Mouse (Mus musculus) intestine, embryonic 14.5 days (tissue): ENCODE data around the gene Git1. TPM values are rescaled to one million over a fixed set of nuclear protein-coding genes. Genes with fewer than 3 reads are reported as not detected.

Experiments used
- ATAC-seq: fragments of 200-750 bp; cut with Nextera tagmentation; replicated peaks from 2 replicates; pipeline ENCODE4 v1.8.0; 2017; ENCODE audit warnings: low read depth, moderate number of reproducible peaks, moderate TSS enrichment, moderate library complexity; ENCODE audit not compliant: low FRiP score, low TSS enrichment
- DNase-seq: peaks from one replicate; pipeline ENCODE4 v3.0.0-alpha.2; 2018; ENCODE audit warnings: low spot score
- H3K27ac ChIP-seq: fragments of 300-500 bp; sonication (generic); 2 replicates; pipeline ENCODE4 v1.5.1; 2014; ENCODE audit warnings: low read depth, mild to moderate bottlenecking, control low read depth
- H3K27me3 ChIP-seq: fragments of 300-500 bp; sonication (generic); replicated peaks from 2 replicates; pipeline ENCODE4 v1.6.1; 2014; ENCODE audit warnings: low read length, control low read depth; ENCODE audit not compliant: control insufficient read depth, insufficient read depth
- H3K36me3 ChIP-seq: fragments of 300-500 bp; sonication (generic); 2 replicates; pipeline ENCODE4 v1.6.1; 2014; ENCODE audit warnings: low read length, control low read depth; ENCODE audit not compliant: control insufficient read depth, insufficient read depth
- H3K4me1 ChIP-seq: fragments of 300-500 bp; sonication (generic); replicated peaks from 2 replicates; pipeline ENCODE4 v1.6.1; 2014; ENCODE audit warnings: low read length, control low read depth, mixed read lengths; ENCODE audit not compliant: control insufficient read depth, insufficient read depth
- H3K4me2 ChIP-seq: fragments of 300-500 bp; sonication (generic); 2 replicates; pipeline ENCODE4 v1.6.1; 2014; ENCODE audit warnings: low read length
- H3K4me3 ChIP-seq: fragments of 300-500 bp; sonication (generic); 2 replicates; pipeline ENCODE4 v1.5.1; 2014; ENCODE audit warnings: low read depth, low read length, control low read depth, mixed read lengths
- H3K9ac ChIP-seq: fragments of 300-500 bp; sonication (generic); 2 replicates; pipeline ENCODE4 v1.6.1; 2014; ENCODE audit warnings: mild to moderate bottlenecking, low read length
- H3K9me3 ChIP-seq: fragments of 300-500 bp; sonication (generic); 2 replicates; pipeline ENCODE4 v1.6.1; 2016; ENCODE audit warnings: low read length, control low read depth; ENCODE audit not compliant: control insufficient read depth
- WGBS: fragments of 180-500 bp; shearing (Covaris S2); extraction: QIAGEN DNeasy Blood & Tissue Kit; methylation state at CpG from one replicate; pipeline ENCODE4 v1.1.7; 2014; 5-methylcytosine and 5-hydroxymethylcytosine counted together
- polyA plus RNA-seq: library from polyadenylated mRNA; unstranded; fragments of >200 nt; fragmentation: Nextera tagmentation; extraction: Ambion mirVana; gene quantifications from 2 replicates; pipeline ENCODE4 v1.2.1, GENCODE M21; 2014

The Git1 gene
- polyA plus RNA-seq, 1 experiment from 2014 or later = 17.7 TPM

GRCm38 (mm10) chr11:77508068-77509021, 15.0 kb downstream of the Git1 start:
- no peaks in the 10 kb centered on the region for H3K9me3 ChIP-seq
- no peak overlapping the region for H3K27ac ChIP-seq
- H3K4me1 ChIP-seq = peaks cover 10% of the 10 kb centered on the region
- H3K27me3 ChIP-seq = no peaks in the 10 kb centered on the region
- DNase-seq (peak; percentile 91), ATAC-seq (peak; percentile 70)
- peaks cover 54% of the 10 kb centered on the region for H3K36me3 ChIP-seq
- 20% methylated on average over 48 of the region's 49 CpGs for WGBS
- H3K9ac ChIP-seq = peak overlapping the region; percentile 18; the same call in 1 of the 2 replicates
- H3K4me2 ChIP-seq = peak overlapping the region; percentile 55
- peak overlapping the region; percentile 22 for H3K4me3 ChIP-seq

DNA sequence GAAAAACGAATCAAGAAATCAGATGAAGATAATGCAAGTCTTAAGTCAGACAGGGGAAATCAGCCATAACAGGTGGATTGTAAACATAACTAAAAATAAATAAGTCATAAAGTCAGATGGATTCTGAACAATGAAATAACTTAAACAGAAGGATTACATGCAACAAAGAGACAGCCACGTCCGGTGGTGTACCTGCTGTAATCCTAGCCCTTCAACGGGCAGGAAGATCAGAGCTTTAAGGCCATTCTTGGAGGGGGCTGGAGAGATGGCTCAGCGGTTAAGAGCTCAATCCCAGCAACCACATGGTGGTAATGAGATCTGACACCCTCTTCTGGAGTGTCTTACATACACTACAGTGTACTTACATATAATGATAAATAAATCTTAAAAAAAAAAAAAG, 18.0 kb downstream of the Git1 start:
- H3K27me3 ChIP-seq = peaks cover 12% of the 10 kb centered on the region
- no peak for DNase-seq
- H3K4me1 ChIP-seq = peaks cover 25% of the 10 kb centered on the region
- no peak overlapping the region for H3K9ac ChIP-seq
- no peak overlapping the region for H3K4me2 ChIP-seq
- H3K36me3 ChIP-seq = peaks cover 24% of the 10 kb centered on the region
- no peaks in the 10 kb centered on the region for H3K9me3 ChIP-seq
- H3K4me3 ChIP-seq = no peak overlapping the region
- ATAC-seq = no peak
- WGBS = 79% methylated on average over 5 of the region's 5 CpGs
- no peak overlapping the region for H3K27ac ChIP-seq

- peaks cover 25% of the 10 kb centered on the region for H3K4me1 ChIP-seq
- under 1% methylated on average over 72 of the region's 84 CpGs for WGBS
- 0 out of 2 replicates have a peak, but pooled peaks cover 11% of the 10 kb centered on the region for H3K36me3 ChIP-seq
- H3K4me3 ChIP-seq = peak overlapping the region; percentile 71
- DNase-seq (peak; percentile 97), ATAC-seq (peak; percentile 72)
- peak overlapping the region; percentile 93 for H3K4me2 ChIP-seq
- H3K9me3 ChIP-seq = no peaks in the 10 kb centered on the region
- H3K27me3 ChIP-seq = peaks cover 21% of the 10 kb centered on the region
- peak overlapping the region; percentile 69 for H3K9ac ChIP-seq
- H3K27ac ChIP-seq = peak overlapping the region; percentile 74
Observed at GRCm38 (mm10) chr11:77512891-77513810, 19.8 kb downstream of the Git1 start.

GRCm38 (mm10) chr11:77513811-77514170, 20.4 kb downstream of the Git1 start:
- DNase-seq = no peak
- WGBS = 14% methylated on average over 10 of the region's 10 CpGs

GRCm38 (mm10) chr11:77514281-77514831, 21.0 kb downstream of the Git1 start:
- Histone ChIP-seq H3K36me3 (0 out of 2 replicates have a peak, but pooled peaks cover 5% of the 10 kb centered on the region), H3K4me2 (peak overlapping the region; percentile 93), H3K4me1 (peaks cover 19% of the 10 kb centered on the region), H3K27ac (no peak overlapping the region), H3K27me3 (peaks cover 21% of the 10 kb centered on the region), H3K9ac (peak overlapping the region; percentile 29), H3K4me3 (peak overlapping the region; percentile 52), H3K9me3 (no peaks in the 10 kb centered on the region)
- DNase-seq (no peak), ATAC-seq (no peak)
- 10% methylated on average over 19 of the region's 19 CpGs for WGBS

More at GRCm38 (mm10) chr11:77513811-77514170, 20.4 kb downstream of the Git1 start:
- peak overlapping the region; percentile 23 for H3K9ac ChIP-seq
- peak overlapping the region; percentile 71 for H3K4me3 ChIP-seq
- 0 out of 2 replicates have a peak, but pooled peaks have one; percentile 3 for ATAC-seq
- peaks cover 21% of the 10 kb centered on the region for H3K27me3 ChIP-seq
- H3K27ac ChIP-seq = no peak overlapping the region; the same call in 1 of the 2 replicates
- 0 out of 2 replicates have a peak, but pooled peaks cover 11% of the 10 kb centered on the region for H3K36me3 ChIP-seq
- H3K4me1 ChIP-seq = peaks cover 19% of the 10 kb centered on the region
- H3K9me3 ChIP-seq = no peaks in the 10 kb centered on the region
- H3K4me2 ChIP-seq = peak overlapping the region; percentile 93

DNA sequence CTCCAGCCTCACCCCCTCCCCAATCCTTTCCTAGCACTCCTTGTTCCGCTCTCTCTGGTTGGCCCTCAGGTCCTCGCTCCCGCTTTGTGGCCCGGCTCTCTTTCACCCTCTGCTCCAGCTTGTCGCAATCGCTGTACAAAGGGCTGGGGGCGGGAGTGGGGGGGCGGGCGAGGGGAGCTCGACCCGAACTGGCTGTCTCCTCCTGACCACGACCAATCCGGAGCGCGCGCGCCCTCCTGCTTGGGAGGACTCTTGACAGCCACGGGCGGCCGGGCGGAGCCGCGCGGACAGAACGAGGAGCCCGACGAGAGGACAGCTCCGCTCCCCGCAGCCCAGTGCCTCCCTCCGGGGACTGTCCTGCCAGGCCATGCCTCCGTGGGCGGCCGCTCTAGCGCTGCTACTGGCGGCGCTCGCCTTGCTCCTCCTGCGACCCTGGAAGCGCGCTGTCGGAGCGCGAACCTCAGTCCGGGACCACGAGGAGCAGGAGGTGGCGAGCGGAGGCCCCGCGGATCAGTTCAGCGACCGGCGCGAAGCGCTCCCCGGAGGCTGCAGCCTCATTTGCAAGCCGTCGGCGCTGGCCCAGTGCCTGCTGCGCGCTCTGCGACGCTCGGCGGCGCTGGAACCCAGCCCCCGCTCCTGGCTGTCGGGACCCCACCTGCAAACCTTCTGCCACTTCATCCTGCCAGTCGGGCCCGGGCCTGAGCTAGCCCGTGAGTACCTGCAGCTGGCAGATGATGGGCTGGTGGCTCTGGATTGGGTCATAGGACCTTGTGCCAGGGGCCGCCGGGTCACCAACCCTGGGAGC, 21.7 kb downstream of the Git1 start, which contains the start of gene Abhd15:
Abhd15 (plus strand) TSS at position 290 of the 805 bp plus-strand sequence.
- DNase-seq (peak; percentile 86), ATAC-seq (peak; percentile 45)
- under 1% methylated on average over 66 of the region's 72 CpGs for WGBS

DNA sequence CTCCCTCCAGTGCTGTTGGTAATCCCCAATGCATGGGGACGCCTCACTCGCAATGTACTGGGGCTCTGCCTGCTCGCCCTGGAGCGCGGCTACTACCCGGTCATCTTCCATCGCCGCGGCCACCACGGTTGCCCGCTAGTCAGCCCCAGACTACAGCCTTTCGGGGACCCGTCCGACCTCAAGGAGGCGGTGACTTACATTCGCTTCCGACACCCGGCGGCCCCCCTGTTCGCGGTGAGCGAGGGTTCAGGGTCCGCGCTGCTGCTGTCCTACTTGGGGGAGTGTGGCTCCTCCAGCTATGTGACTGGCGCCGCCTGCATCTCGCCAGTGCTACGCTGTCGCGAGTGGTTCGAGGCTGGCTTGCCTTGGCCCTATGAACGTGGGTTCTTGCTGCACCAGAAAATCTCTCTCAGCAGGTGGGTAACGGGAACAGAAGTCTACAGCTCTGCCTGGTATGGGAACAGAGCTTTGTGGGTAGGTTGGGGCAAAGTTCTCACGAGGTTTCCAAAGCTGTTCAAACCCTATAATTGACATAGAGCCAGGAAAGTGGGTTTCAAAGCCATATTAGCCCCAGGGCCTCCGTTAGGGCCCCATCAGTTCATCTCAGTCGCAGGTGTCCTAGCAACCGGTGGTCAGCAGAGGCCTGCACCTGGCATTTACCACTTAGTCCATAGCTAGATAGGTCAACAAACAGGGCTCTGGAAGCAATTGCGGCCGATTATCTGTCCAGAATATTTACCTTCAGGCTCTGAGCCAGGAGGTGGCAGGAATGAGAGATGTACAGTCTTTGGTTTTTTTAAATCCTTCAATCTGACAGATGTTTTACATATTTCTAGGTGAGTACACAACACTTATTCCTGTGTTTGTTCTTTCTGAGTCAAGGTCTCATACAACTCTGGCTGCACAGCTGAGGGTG, 22.5 kb downstream of the Git1 start, which contains the start of gene Trp53i13:
Trp53i13 (minus strand) TSS at position 344 of the 916 bp plus-strand sequence.
- ATAC-seq = no peak
- peaks cover 19% of the 10 kb centered on the region for H3K4me1 ChIP-seq
- DNase-seq = no peak
- peak within 1 kb of the TSS; percentile 52 for H3K4me3 ChIP-seq
- peaks cover 21% of the 10 kb centered on the region for H3K27me3 ChIP-seq
- peak within 1 kb of the TSS; percentile 93 for H3K4me2 ChIP-seq
- WGBS = 6% methylated on average over 39 of the region's 39 CpGs
- peak within 1 kb of the TSS; percentile 29 for H3K9ac ChIP-seq
- H3K36me3 ChIP-seq = no peaks in the 10 kb centered on the region
- H3K27ac ChIP-seq = no peak within 1 kb of the TSS
- H3K9me3 ChIP-seq = no peaks in the 10 kb centered on the region

More for the DNA sequence above, 21.7 kb downstream of the Git1 start, which contains the start of gene Abhd15:
- Histone ChIP-seq H3K9ac (peak within 1 kb of the TSS; percentile 29), H3K27me3 (peaks cover 21% of the 10 kb centered on the region), H3K4me1 (peaks cover 19% of the 10 kb centered on the region), H3K9me3 (no peaks in the 10 kb centered on the region), H3K4me3 (peak within 1 kb of the TSS; percentile 71), H3K4me2 (peak within 1 kb of the TSS; percentile 93), H3K27ac (no peak within 1 kb of the TSS), H3K36me3 (0 out of 2 replicates have a peak, but pooled peaks cover 2% of the 10 kb centered on the region)
